Mouse (Mus musculus): ENCODE data around the gene Grik4. TPM values are rescaled to one million over a fixed set of nuclear protein-coding genes. Genes with fewer than 3 reads are reported as not detected.

Grik4 gene
- polyA plus RNA-seq, 1 experiment from 2014 or later, result 0.10 TPM

GRCm38 (mm10) chr9:42727661-42728060, 216.6 kb downstream of the Grik4 start:
- TF ChIP-seq EP300 (optimal IDR thresholded peaks at IDR 0.05) (no peak), CTCF (IDR thresholded peaks at IDR 0.05; ENCODE audit: low read depth) (no peak)
- Histone ChIP-seq H3K27me3 (ENCODE audit: control insufficient read depth, insufficient read depth, low read length) (no peaks in the 10 kb centered on the region), H3K27ac (replicated peaks) (no peak overlapping the region), H3K4me1 (replicated peaks; ENCODE audit: control insufficient read depth, insufficient read depth) (no peaks in the 10 kb centered on the region; the same call in 1 of the 2 replicates), H3K36me3 (ENCODE audit: control insufficient read depth, insufficient read depth, low read length) (no peaks in the 10 kb centered on the region), H3K4me3 (ENCODE audit: low read depth, low read length) (no peak overlapping the region), H3K9me3 (ENCODE audit: control insufficient read depth, low read length) (no peaks in the 10 kb centered on the region), H3K4me2 (replicated peaks; ENCODE audit: low read depth) (no peak overlapping the region), H3K9ac (ENCODE audit: low read length) (no peak overlapping the region)
- no peak for DNase-seq (ENCODE audit: low spot score)
- ATAC-seq (ENCODE audit: low FRiP score, low TSS enrichment), result peak; percentile 41
- WGBS, result 76% methylated on average over 6 of the region's 6 CpGs

GRCm38 (mm10) chr9:42727186-42727585, 217.1 kb downstream of the Grik4 start:
- Histone ChIP-seq H3K9ac (ENCODE audit: low read length) (no peak overlapping the region), H3K4me1 (replicated peaks; ENCODE audit: control insufficient read depth, insufficient read depth) (no peaks in the 10 kb centered on the region; the same call in 1 of the 2 replicates)

GRCm38 (mm10) chr9:42724099-42724498, 220.2 kb downstream of the Grik4 start:
- no peak overlapping the region for H3K27ac ChIP-seq (replicated peaks)
- no peaks in the 10 kb centered on the region for H3K9me3 ChIP-seq (ENCODE audit: control insufficient read depth, low read length)
- H3K4me1 ChIP-seq (replicated peaks; ENCODE audit: control insufficient read depth, insufficient read depth), result no peaks in the 10 kb centered on the region; the same call in 1 of the 2 replicates
- H3K9ac ChIP-seq (ENCODE audit: low read length), result no peak overlapping the region
- no peak for ATAC-seq (ENCODE audit: low FRiP score, low TSS enrichment)
- no peak overlapping the region for H3K4me2 ChIP-seq (replicated peaks; ENCODE audit: low read depth)
- H3K4me3 ChIP-seq (ENCODE audit: low read depth, low read length), result no peak overlapping the region
- DNase-seq (ENCODE audit: low spot score), result no peak
- TF ChIP-seq EP300 (optimal IDR thresholded peaks at IDR 0.05) (no peak), CTCF (IDR thresholded peaks at IDR 0.05; ENCODE audit: low read depth) (no peak)
- H3K36me3 ChIP-seq (ENCODE audit: control insufficient read depth, insufficient read depth, low read length), result no peaks in the 10 kb centered on the region
- no peaks in the 10 kb centered on the region for H3K27me3 ChIP-seq (ENCODE audit: control insufficient read depth, insufficient read depth, low read length)
- WGBS, result 77% methylated on average over 7 of the region's 7 CpGs

More at GRCm38 (mm10) chr9:42727186-42727585, 217.1 kb downstream of the Grik4 start:
- ATAC-seq (ENCODE audit: low FRiP score, low TSS enrichment) (peak; percentile 71), DNase-seq (ENCODE audit: low spot score) (no peak)
- WGBS, result 77% methylated on average over 5 of the region's 5 CpGs
- no peaks in the 10 kb centered on the region for H3K27me3 ChIP-seq (ENCODE audit: control insufficient read depth, insufficient read depth, low read length)
- H3K4me3 ChIP-seq (ENCODE audit: low read depth, low read length), result no peak overlapping the region
- no peaks in the 10 kb centered on the region for H3K9me3 ChIP-seq (ENCODE audit: control insufficient read depth, low read length)
- H3K27ac ChIP-seq (replicated peaks), result no peak overlapping the region
- TF ChIP-seq CTCF (IDR thresholded peaks at IDR 0.05; ENCODE audit: low read depth) (0 out of 2 replicates have a peak, but pooled peaks have one; percentile 3), EP300 (optimal IDR thresholded peaks at IDR 0.05) (no peak)
- no peaks in the 10 kb centered on the region for H3K36me3 ChIP-seq (ENCODE audit: control insufficient read depth, insufficient read depth, low read length)
- H3K4me2 ChIP-seq (replicated peaks; ENCODE audit: low read depth), result no peak overlapping the region

GRCm38 (mm10) chr9:42722501-42722900, 221.8 kb downstream of the Grik4 start:
- TF ChIP-seq EP300 (optimal IDR thresholded peaks at IDR 0.05) (no peak), CTCF (IDR thresholded peaks at IDR 0.05; ENCODE audit: low read depth) (no peak)
- Histone ChIP-seq H3K4me1 (replicated peaks; ENCODE audit: control insufficient read depth, insufficient read depth) (no peaks in the 10 kb centered on the region; the same call in 1 of the 2 replicates), H3K36me3 (ENCODE audit: control insufficient read depth, insufficient read depth, low read length) (no peaks in the 10 kb centered on the region), H3K27me3 (ENCODE audit: control insufficient read depth, insufficient read depth, low read length) (no peaks in the 10 kb centered on the region), H3K4me2 (replicated peaks; ENCODE audit: low read depth) (no peak overlapping the region), H3K27ac (replicated peaks) (no peak overlapping the region), H3K9me3 (ENCODE audit: control insufficient read depth, low read length) (no peaks in the 10 kb centered on the region), H3K4me3 (ENCODE audit: low read depth, low read length) (no peak overlapping the region), H3K9ac (ENCODE audit: low read length) (no peak overlapping the region)
- 44% methylated on average over 4 of the region's 4 CpGs for WGBS
- DNase-seq (ENCODE audit: low spot score), result no peak
- no peak for ATAC-seq (ENCODE audit: low FRiP score, low TSS enrichment)

GRCm38 (mm10) chr9:42721718-42722117, 222.6 kb downstream of the Grik4 start:
- Histone ChIP-seq H3K9ac (ENCODE audit: low read length) (no peak overlapping the region), H3K36me3 (ENCODE audit: control insufficient read depth, insufficient read depth, low read length) (no peaks in the 10 kb centered on the region), H3K4me2 (replicated peaks; ENCODE audit: low read depth) (no peak overlapping the region), H3K27me3 (ENCODE audit: control insufficient read depth, insufficient read depth, low read length) (no peaks in the 10 kb centered on the region), H3K9me3 (ENCODE audit: control insufficient read depth, low read length) (no peaks in the 10 kb centered on the region), H3K4me1 (replicated peaks; ENCODE audit: control insufficient read depth, insufficient read depth) (no peaks in the 10 kb centered on the region), H3K27ac (replicated peaks) (no peak overlapping the region), H3K4me3 (ENCODE audit: low read depth, low read length) (no peak overlapping the region)
- TF ChIP-seq EP300 (optimal IDR thresholded peaks at IDR 0.05) (no peak), CTCF (IDR thresholded peaks at IDR 0.05; ENCODE audit: low read depth) (no peak)
- DNase-seq (ENCODE audit: low spot score), result no peak
- 85% methylated on average over 9 of the region's 9 CpGs for WGBS
- ATAC-seq (ENCODE audit: low FRiP score, low TSS enrichment), result no peak

- no peak overlapping the region for H3K4me2 ChIP-seq (replicated peaks; ENCODE audit: low read depth)
- DNase-seq (ENCODE audit: low spot score) (no peak), ATAC-seq (ENCODE audit: low FRiP score, low TSS enrichment) (no peak)
- H3K36me3 ChIP-seq (ENCODE audit: control insufficient read depth, insufficient read depth, low read length), result no peaks in the 10 kb centered on the region
- no peaks in the 10 kb centered on the region for H3K9me3 ChIP-seq (ENCODE audit: control insufficient read depth, low read length)
- 59% methylated on average over 4 of the region's 4 CpGs for WGBS
- H3K27ac ChIP-seq (replicated peaks), result no peak overlapping the region
- H3K4me3 ChIP-seq (ENCODE audit: low read depth, low read length), result no peak overlapping the region
- H3K9ac ChIP-seq (ENCODE audit: low read length), result no peak overlapping the region
- no peaks in the 10 kb centered on the region for H3K27me3 ChIP-seq (ENCODE audit: control insufficient read depth, insufficient read depth, low read length)
- H3K4me1 ChIP-seq (replicated peaks; ENCODE audit: control insufficient read depth, insufficient read depth), result no peaks in the 10 kb centered on the region
- TF ChIP-seq EP300 (optimal IDR thresholded peaks at IDR 0.05) (no peak), CTCF (IDR thresholded peaks at IDR 0.05; ENCODE audit: low read depth) (no peak)
Measured at GRCm38 (mm10) chr9:42721146-42721545, 223.1 kb downstream of the Grik4 start.

Measured in stomach, postnatal 0 days (tissue).